Mouse (Mus musculus) NIH3T3 (cell line): Measurements from ENCODE around the gene Ptprc.

Source experiments
- DNase-seq: peaks from one replicate; pipeline ENCODE4 v3.0.0-alpha.2; 2012; ENCODE audit warnings: low read depth

The Ptprc gene

GRCm38 (mm10) chr1:138175494-138175893 is at the start of gene Ptprc:
Ptprc (minus strand) TSS chr1:138175708.
- no peak for DNase-seq

DNA sequence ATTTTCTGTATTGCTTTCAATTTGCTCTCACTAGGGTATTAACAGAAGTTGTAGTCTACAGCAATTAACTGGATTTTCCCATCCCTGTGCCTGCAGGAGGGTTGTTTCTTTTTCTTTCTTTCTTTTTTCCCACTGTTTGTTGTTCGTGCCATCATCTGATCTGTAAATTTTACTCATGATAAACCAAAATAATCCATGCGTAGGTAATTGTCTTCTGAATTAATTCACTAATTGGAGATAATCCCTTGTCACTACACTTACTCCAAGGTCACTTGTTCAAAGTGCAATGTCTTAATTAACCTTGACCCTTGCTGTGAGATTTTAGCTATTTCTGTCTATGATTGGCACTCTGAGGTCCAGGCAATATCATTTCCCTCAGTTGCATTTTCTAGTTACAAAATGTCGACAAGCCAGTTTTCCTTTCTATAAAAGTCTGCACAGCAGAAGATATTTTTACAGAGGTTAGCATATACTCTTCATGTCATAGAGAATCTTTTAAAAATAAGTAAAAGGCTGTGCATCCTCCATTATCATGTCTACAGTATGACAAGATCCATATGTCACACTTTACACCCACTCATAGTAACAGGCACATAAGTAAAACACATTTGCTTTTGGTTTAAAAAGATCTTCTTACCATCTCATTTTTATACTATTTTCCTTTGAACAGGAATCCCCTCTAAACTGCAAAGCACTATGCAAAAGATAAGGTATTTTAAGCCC is 39.4 kb upstream of the Ptprc start:
- no peak for DNase-seq

DNA sequence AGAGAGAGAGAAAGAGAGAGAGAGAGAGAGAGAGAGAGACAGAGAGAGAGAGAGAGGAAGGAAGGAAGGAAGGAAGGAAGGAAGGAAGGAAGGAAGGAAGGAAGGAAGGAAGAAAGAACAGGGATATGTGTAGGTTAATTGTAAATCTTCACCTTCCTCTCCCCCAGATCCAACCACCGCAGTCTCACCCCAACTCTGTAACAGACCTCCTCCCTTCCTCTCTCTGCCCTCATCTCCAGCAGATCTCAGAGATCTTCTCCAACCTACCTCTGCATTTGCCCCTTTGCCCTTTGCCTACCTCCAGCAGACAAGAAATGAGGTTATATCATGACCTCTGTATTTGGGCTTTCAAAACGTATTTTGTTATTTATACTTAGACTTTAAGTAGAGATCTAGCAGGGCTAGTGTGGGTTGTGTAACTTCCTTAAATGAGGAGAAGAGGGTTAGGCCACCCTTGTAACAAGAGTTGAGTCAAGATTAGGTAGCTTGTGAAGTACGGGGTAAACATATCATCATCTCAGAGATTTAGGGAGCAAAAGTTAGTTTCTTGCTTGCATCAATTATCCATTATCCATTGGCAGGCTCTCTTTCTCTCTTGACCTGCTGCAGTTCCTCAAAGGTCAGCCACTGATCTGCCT is 35.0 kb upstream of the Ptprc start:
- no peak for DNase-seq

GRCm38 (mm10) chr1:138209751-138210150 is 34.2 kb upstream of the Ptprc start:
- no peak for DNase-seq

DNA sequence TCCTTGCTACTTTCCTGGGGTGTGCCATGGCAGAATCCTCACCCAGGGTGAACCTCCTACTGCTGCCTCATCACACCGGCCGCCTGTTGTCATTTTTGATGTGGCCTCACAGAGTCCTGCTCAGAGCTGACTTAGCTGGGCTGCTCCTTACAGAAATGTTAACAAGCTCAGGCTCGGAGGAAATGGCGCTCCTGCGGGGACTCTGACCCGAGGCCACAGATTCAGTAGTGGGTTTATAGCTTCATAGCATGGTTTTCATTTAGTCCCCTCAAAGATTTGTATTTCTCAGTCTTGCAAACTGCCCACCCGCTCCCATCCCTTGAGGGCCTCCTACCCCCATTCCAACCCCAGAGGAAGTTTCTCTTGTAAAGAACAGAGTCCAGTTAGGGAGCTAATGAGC is 30.5 kb upstream of the Ptprc start:
- DNase-seq, result no peak

DNA sequence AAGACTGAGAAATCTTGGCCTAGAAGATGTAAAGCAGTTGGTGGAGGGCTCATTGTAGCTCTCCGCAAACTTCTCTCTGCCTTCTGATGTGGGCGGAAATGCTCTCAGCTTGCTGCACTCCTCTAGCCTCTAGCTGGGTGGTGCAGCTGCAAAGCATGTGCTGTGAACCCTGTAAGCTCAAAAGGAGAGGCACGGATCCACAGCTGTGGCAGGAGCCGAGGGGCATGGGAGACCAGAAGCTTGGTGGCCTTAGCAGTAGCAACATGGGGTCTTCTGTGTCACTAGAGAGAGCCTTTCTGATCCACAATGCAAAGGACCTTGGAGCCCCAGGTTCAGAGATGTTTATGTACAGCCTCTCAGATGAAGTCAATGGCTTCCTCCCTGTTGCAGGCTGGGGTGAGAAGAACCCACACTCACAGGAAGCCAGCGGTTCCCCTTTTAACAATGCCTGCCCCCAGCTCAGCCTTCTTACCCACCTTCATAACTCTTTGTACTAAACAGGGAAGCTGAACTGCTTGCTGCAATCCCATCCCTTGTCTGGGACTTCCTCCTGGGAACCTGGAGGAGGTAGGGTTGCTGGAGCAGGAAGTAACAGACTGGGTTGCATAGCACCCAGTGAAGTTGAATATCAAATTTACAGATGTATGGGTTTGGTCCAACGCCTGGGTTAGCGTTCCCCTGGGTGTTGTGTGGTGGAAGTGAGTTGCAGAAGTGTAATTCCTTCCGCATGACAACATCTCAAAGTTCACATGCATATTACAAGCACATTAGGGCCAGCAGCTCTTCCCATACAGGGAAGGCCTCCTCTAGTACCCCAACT is 16.4 kb upstream of the Ptprc start:
- DNase-seq, result peak; percentile 28

GRCm38 (mm10) chr1:138188131-138188530 is 12.6 kb upstream of the Ptprc start:
- DNase-seq, result no peak

DNA sequence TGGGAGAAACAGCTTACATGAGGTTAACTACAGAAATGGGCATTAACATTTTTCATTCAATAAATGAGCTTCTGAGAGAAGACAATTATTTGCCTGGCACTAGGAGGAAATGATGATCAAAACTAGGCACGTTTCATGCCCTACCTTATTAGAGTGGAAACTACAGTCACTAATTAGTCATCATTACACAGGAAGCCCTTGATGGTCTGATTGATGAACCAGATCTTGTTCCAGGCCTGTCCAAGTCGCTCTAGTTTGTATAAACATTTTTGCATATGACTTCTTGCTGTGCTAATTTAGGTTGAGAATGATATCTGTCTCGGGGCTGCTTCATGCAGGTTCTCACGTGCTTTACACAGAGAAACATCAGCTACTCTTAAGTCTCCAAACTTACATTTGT is 10.4 kb upstream of the Ptprc start:
- no peak for DNase-seq

DNA sequence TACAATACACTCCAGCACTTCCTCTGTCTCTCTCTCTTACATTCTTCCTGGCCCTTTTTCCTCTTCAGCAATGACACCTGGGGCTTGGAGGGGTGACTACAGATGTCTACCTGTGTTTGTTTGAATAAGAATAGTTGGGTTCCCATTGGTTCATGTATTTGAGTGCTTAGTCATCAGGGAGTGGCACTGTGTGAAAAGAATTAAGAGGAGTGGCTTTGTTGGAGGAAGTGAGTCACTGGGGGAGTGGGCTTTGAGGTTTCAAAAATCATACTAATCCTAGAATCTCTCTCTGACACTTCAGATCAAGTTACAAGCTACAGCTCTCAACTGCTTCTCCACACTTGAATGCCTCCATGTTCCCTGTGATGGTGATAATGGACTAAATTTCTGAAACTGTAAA is 4.6 kb upstream of the Ptprc start:
- DNase-seq, result no peak

GRCm38 (mm10) chr1:138174705-138175492 is 609 bp downstream of the Ptprc start:
- DNase-seq, result no peak

GRCm38 (mm10) chr1:138174143-138174542 is 1.4 kb downstream of the Ptprc start:
- DNase-seq, result no peak

- no peak for DNase-seq
Measured at GRCm38 (mm10) chr1:138173669-138174068, 1.8 kb downstream of the Ptprc start.

DNA sequence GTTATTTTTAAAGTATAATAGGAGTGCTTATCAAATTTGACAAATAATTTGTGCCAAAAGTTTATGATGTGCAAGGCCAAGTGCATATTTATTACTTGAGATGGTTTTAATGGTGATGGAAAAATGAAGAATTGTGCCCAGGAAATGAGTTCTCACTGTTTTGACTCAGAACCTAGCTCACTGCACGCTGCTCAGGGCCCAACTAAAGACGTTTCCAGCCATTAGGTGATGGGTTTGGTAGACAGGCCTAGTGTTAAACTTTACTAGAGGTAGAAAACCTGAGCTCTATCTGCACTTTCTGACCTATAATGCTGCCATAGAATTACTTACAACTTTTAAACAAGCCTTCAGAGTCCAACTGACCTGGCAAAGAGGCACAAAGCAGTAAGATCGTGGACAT is 3.0 kb downstream of the Ptprc start:
- DNase-seq, result no peak

- DNase-seq, result no peak
Measured at GRCm38 (mm10) chr1:138172096-138172495, 3.4 kb downstream of the Ptprc start.

DNA sequence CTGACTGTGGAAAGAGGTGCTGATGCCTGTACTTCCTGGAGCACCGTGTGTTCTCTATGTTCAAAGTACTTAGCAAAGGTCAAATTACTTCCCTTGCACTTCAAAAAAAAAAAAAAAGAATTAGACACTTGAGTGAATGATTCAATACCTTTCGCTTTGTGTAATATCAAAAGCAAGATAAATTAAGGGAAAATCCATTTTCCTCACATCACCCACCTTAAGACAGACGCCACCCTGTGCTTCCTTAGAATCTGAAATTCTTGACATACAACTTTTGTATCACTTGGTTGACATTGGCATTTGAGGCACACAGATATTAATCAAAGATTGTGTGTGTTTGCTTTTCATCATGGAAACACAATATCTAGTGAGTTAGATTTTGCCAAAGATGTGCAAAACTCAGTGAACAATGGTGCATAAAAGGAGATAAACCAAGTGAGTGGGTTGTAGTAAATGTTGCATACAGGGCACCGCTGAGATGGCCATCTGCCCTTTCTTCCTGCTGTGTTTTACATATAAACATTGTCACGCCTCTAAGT is 9.2 kb downstream of the Ptprc start:
- DNase-seq, result no peak

- DNase-seq, result no peak
Measured at GRCm38 (mm10) chr1:138162638-138163037, 12.9 kb downstream of the Ptprc start.

GRCm38 (mm10) chr1:138158921-138159320 is 16.6 kb downstream of the Ptprc start:
- DNase-seq, result no peak

DNA sequence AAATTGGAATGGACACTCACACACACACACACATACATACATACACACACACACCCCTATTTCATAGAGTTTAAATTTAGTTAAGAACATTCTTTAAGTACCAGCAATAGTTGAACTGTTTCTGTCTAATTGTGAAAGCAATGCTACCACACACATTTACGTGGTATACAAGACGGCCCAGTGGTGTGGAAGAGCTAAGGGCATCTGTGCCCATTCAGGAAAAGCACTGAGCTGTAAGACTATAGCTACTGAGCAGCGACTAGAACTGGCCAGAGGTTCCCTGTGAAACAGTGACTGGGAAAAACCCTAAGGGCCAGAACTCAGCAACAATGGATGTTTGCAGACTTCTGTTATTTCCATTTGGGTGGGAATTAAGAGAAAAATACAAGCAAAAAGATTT is 17.3 kb downstream of the Ptprc start:
- no peak for DNase-seq

- no peak for DNase-seq
Measured at GRCm38 (mm10) chr1:138157709-138158108, 17.8 kb downstream of the Ptprc start.

DNA sequence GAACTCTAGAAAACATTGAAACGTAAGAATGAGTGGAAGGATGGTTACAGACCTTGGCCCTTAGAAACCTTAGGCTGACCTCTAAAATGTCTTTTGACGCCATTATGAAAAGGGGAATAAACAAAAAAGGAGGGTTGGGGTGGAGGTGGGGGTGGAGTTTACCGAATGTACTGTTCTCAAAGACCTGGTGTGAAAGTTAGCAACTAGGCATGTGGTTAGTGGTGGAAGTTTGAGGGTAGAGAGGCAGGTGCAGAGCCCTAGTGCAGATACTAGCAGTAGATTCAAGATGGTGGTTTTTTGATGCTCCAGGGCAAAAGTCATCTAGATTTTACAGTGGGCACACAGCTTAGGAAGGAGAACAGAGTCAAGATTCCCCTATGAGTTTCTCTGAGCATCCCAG is 18.5 kb downstream of the Ptprc start:
- DNase-seq, result no peak

GRCm38 (mm10) chr1:138154185-138154785 is 21.2 kb downstream of the Ptprc start:
- no peak for DNase-seq

DNA sequence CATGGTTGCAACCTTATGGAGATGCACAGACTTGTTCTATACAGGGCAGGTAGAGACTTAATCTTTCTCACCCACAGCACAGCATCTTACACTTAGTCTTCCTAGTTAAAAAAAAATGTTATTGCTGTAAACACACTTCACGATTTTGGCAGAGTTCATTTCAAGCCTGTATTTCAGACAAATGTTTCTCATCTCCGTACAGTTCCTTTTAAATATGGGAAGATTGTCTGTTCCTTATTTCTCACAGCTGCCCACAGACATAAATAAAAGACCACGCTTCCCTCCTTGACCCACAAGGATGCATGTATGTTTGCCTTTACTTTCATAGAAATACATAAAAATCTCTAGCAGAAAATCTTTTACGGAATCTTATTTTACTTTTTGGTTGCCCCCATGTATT is 22.4 kb downstream of the Ptprc start:
- DNase-seq, result no peak
